Mouse (Mus musculus) cortical plate, adult 2 months (tissue): ENCODE results near the gene Tln2.

Experiments used
- CTCF ChIP-seq: fragments of 200-500 bp; IDR thresholded peaks from 2 replicates; pipeline ENCODE4 v1.5.1; 2011; ENCODE audit warnings: mild to moderate bottlenecking, control low read depth, low read length; ENCODE audit not compliant: insufficient read depth; ENCODE audit errors: extremely low read depth
- POLR2A ChIP-seq: fragments of 200-500 bp; IDR thresholded peaks from 2 replicates; pipeline ENCODE4 v1.6.1; 2011; ENCODE audit warnings: mild to moderate bottlenecking, low read length, control low read depth; ENCODE audit not compliant: insufficient read depth; ENCODE audit errors: extremely low read depth

DNA sequence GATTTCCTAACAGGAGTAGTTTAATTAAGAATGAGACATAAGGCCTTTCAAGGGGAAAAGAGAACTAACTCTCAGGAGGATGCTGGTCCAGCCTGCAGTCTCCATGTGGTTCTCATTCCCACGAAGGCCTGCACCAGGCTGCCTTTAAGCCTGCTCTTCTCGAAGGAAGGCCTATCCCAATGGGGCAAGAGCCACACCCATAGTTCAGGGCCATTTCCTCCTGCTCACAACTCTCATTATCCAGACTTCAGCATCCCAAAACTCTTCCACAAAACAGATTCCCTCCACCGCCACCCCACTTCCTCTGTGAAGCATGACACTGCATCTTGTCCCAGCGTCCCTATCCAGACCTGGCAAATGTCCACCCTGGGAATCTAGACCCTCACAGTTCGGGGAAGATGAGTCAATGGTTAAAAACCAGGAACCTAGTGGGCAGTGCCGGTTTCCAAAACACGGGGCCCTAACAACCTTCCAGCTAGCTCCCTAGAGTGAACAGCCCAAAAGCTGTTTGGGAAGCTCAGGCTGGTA, 15.3 kb upstream of the Tln2 start:
- TF ChIP-seq CTCF (no peak), POLR2A (no peak)
